Mouse (Mus musculus): ENCODE results near the gene Agap2. TPM values are rescaled to one million over a fixed set of nuclear protein-coding genes. Genes with fewer than 3 reads are reported as not detected.

Gene Agap2
- polyA plus RNA-seq, 1 experiment from 2014 or later = 0.33 TPM

DNA sequence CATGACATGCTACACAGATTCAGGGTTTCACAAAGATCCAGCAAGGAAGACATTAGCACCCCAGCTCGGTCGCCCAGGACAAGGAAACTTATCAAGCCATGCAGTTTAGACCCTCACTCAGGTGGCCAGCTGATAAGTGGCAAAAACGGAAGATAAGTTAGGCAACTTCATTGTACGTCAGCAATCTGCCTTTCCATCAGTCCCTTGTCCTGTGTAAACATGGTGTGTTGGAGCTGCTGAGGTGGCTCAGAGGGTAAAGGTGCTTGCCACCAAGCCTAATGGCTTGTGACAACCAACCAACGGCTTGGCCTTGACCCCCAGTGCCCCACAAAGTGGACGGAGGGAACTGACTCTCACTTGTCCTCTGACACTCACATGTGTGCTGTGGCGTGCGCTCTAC lies 25.3 kb downstream of the Agap2 start:
- Histone ChIP-seq H3K36me3 (peaks cover 67% of the 10 kb centered on the region), H3K4me3 (no peak overlapping the region)
- WGBS = 90% methylated on average over 8 of the region's 8 CpGs

DNA sequence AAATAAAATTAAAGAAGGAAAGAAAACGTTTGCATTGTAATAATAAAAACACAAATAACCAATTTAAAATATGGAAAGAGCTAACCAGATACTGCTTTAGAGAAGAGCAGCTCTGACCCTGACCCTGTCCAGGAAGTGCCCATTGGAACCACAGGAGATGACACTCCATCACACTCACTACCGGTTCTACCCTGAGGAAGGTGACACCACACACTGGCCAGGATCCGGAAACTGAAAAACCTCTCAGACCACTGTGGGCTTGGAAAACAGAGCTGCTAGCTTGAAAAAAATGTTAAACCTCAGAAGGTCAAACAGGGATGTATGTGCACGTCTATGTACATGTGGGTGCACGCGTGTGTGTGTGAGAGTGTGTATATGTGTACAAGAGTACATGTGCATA lies 26.1 kb downstream of the Agap2 start:
- no peak overlapping the region for H3K27ac ChIP-seq
- WGBS = 91% methylated on average over 6 of the region's 6 CpGs
- H3K4me3 ChIP-seq = no peak overlapping the region
- H3K27me3 ChIP-seq (ENCODE audit: insufficient read depth, poor library complexity, severe bottlenecking) = no peaks in the 10 kb centered on the region
- peaks cover 64% of the 10 kb centered on the region for H3K36me3 ChIP-seq
- H3K4me1 ChIP-seq (replicated peaks) = no peaks in the 10 kb centered on the region
- no peaks in the 10 kb centered on the region for H3K9me3 ChIP-seq
- DNase-seq (ENCODE audit: low spot score) = no peak

More for the DNA sequence above, 25.3 kb downstream of the Agap2 start:
- Histone ChIP-seq H3K4me1 (replicated peaks) (no peaks in the 10 kb centered on the region), H3K9me3 (no peaks in the 10 kb centered on the region), H3K27me3 (ENCODE audit: insufficient read depth, poor library complexity, severe bottlenecking) (no peaks in the 10 kb centered on the region), H3K27ac (no peak overlapping the region)
- DNase-seq (ENCODE audit: low spot score) = no peak

DNA sequence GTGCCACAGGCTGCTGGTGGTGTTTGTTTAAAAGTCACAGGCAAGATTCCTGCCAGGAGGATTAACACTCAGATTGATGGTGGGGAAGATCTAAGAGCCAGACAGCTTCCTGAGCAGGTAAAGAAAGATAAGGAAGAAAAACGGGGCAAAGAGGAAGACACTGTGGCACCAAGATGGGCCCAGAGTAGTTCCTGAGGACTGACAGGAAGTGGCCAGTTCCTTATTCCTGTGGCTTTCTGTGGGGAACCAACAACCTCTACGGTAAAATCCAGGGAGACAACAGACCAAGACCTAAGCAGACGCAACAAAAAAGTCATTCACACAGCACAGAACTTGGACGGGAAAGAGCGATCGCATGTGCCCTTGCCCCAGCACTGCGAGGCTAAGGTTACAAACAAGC lies 28.5 kb downstream of the Agap2 start:
- peaks cover 58% of the 10 kb centered on the region for H3K36me3 ChIP-seq
- H3K27ac ChIP-seq = no peak overlapping the region
- 83% methylated on average over 7 of the region's 7 CpGs for WGBS

DNA sequence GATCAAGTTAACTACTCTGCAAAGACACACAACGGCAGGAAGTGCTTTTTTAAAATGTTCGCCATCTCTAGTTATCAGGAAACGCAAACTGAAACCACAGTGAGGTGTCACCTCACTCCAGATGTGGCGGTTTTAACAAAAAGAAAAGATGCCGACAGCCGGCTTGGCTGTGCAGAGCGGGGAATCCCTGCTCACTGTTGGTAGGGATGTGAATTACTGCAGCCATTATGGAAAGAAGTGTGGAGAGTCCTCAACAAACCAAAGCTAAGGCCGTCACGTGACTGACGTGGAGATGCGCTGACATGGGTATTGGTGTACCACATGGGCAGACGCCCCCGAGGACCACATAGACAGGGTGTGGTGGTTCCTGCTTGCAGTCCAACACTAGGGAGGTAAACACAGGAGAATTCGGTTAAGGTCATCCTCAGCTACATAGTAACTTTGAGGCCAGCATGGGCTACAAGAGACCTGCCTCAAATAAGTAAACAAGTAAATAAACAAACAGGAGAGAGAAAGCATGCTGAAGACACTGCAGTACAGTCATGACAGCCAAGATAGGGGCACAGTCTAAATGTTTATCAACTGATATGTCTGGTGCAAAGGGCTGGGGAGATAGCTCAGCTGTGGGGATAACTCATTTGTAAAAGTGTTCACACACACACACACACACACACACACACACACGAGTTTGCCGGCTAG lies 32.6 kb downstream of the Agap2 start:
- Histone ChIP-seq H3K27me3 (ENCODE audit: insufficient read depth, poor library complexity, severe bottlenecking) (no peaks in the 10 kb centered on the region), H3K36me3 (peaks cover 50% of the 10 kb centered on the region), H3K4me1 (replicated peaks) (no peaks in the 10 kb centered on the region), H3K9me3 (no peaks in the 10 kb centered on the region), H3K27ac (no peak overlapping the region), H3K4me3 (no peak overlapping the region)
- no peak for DNase-seq (ENCODE audit: low spot score)
- WGBS = 94% methylated on average over 16 of the region's 16 CpGs

More for the DNA sequence above, 28.5 kb downstream of the Agap2 start:
- DNase-seq (ENCODE audit: low spot score) = no peak
- no peaks in the 10 kb centered on the region for H3K9me3 ChIP-seq
- no peaks in the 10 kb centered on the region for H3K27me3 ChIP-seq (ENCODE audit: insufficient read depth, poor library complexity, severe bottlenecking)
- H3K4me1 ChIP-seq (replicated peaks) = no peaks in the 10 kb centered on the region
- no peak overlapping the region for H3K4me3 ChIP-seq

DNA sequence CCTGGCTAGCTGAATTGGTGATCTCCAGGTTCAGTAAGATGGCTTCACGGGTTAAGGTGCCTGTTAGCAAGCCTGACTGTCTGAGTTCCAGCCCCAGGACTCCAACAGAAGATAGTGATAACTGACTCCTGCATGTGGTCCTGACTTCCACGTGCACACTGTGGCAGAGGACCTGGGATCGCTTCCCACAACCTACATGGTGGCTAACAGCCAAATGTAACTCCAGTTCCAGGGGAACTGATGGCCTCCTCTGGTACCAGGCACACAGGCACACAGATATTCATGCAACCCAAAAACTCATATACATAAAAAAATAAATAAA lies 33.1 kb downstream of the Agap2 start:
- 84% methylated on average over 3 of the region's 3 CpGs for WGBS
- DNase-seq (ENCODE audit: low spot score) = no peak
- no peaks in the 10 kb centered on the region for H3K9me3 ChIP-seq
- H3K36me3 ChIP-seq = peaks cover 52% of the 10 kb centered on the region
- H3K4me1 ChIP-seq (replicated peaks) = no peaks in the 10 kb centered on the region
- no peak overlapping the region for H3K27ac ChIP-seq
- H3K27me3 ChIP-seq (ENCODE audit: insufficient read depth, poor library complexity, severe bottlenecking) = no peaks in the 10 kb centered on the region
- H3K4me3 ChIP-seq = no peak overlapping the region

DNA sequence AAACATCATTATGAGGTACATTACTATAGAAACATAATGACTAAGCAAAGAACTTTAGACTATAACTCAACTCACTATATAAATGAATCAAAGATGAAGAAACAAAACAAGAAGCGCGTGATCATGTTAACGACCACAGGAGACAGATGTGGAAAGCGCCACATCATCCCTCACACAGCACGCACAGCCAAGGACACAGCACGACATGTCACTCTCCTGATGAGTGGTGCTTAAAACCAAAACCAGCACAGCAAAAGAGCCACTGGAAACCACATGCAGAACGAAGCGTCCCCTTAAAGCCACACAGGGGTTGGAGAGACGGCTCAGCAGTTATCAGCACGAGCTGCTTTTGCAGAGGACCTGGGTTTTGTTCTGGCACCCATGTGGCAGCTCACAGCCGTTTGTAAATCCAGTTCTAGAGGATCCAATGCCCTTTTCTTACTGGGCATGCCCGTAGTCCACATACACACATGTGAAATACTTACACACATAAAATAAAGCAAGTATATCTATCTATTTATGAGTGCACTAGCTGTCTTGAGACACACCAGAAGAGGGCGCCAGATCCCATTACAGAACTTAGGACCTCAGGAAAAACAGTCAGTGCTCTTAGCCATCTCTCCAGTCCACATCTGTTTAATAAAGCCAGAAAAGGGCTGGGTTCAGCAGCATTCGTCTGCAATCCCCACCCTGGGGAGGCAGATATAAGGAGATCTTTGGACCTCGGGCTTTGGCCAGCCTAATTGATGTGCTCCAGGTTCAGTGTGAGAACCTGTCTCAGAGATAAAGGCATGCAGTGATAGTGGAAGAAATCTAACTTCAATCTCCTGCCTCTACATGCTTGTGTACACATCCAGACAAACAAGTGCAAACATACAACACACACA lies 36.2 kb downstream of the Agap2 start:
- WGBS = 91% methylated on average over 15 of the region's 15 CpGs

DNA sequence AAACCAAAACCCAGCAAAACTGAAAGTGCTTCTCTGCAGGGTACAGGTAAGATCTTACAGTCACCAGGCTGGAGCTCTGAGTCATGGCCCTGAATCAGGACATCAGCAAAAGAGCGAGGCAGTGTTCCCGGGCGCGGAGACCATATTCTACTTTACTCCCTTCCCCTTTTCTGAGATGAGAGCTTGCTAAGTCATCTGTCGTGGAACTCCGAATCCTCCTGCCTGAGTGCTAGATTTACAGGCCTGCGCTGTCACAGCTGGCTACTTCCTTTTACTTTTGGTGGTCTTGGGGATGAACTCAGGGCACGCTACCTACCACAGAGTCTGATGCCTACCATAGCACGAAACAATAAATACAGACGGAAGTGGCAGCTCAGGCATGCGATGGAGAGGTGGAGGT lies 39.3 kb downstream of the Agap2 start:
- DNase-seq (ENCODE audit: low spot score) = no peak
- no peaks in the 10 kb centered on the region for H3K9me3 ChIP-seq
- H3K4me3 ChIP-seq = no peak overlapping the region
- peaks cover 74% of the 10 kb centered on the region for H3K36me3 ChIP-seq
- no peak overlapping the region for H3K27ac ChIP-seq
- no peaks in the 10 kb centered on the region for H3K4me1 ChIP-seq (replicated peaks)
- whole genome bisulfite sequencing = 93% methylated on average over 11 of the region's 11 CpGs
- no peaks in the 10 kb centered on the region for H3K27me3 ChIP-seq (ENCODE audit: insufficient read depth, poor library complexity, severe bottlenecking)

More for the DNA sequence above, 36.2 kb downstream of the Agap2 start:
- no peaks in the 10 kb centered on the region for H3K27me3 ChIP-seq (ENCODE audit: insufficient read depth, poor library complexity, severe bottlenecking)
- no peak overlapping the region for H3K27ac ChIP-seq
- no peak overlapping the region for H3K4me3 ChIP-seq
- no peak for DNase-seq (ENCODE audit: low spot score)
- H3K36me3 ChIP-seq = peaks cover 60% of the 10 kb centered on the region
- H3K9me3 ChIP-seq = no peaks in the 10 kb centered on the region
- H3K4me1 ChIP-seq (replicated peaks) = no peaks in the 10 kb centered on the region

DNA sequence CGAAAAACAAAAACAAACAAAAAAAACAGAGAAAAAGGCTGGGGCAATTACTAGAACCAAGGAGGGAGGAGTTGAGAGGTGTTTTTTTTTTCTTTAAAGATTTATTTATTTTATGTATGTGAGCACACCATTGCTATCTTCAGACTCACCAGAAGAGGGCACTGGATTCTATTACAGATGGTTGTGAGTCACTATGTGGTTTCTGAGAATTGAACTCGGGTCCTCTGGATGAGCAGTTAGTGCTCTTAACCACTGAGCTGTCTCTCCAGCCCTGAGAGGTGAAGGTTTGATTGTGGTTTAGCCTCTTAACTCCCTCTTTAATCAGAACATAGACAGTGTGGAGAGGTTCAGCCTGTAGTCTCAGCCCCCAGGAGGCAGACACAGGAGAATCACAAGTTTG lies 40.0 kb downstream of the Agap2 start:
- H3K4me3 ChIP-seq = no peak overlapping the region
- WGBS = 84% methylated on average over 2 of the region's 2 CpGs
- H3K27me3 ChIP-seq (ENCODE audit: insufficient read depth, poor library complexity, severe bottlenecking) = no peaks in the 10 kb centered on the region
- peaks cover 5% of the 10 kb centered on the region for H3K4me1 ChIP-seq (replicated peaks)
- no peaks in the 10 kb centered on the region for H3K9me3 ChIP-seq
- H3K36me3 ChIP-seq = peaks cover 76% of the 10 kb centered on the region
- no peak for DNase-seq (ENCODE audit: low spot score)
- H3K27ac ChIP-seq = no peak overlapping the region

DNA sequence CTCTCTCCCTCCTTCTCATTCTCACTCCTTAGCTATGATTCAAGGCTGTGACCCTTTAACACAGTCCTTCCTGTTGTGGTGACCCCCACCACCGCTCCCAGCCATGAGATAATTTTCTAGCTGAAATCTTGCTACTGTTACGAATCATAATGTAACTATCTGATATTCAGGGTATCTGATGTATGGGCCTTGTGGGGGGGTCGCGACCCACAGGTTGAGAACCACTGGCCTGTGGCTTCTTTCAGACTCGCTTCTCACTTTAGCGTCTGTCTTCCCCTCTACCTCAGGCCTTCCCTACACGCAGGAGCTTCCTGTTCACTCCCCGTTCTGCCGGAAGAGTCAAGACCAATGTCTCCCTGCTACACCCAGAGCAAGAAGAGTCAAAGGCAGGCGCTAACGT lies 43.4 kb downstream of the Agap2 start:
- Histone ChIP-seq H3K4me3 (no peak overlapping the region), H3K27me3 (ENCODE audit: insufficient read depth, poor library complexity, severe bottlenecking) (no peaks in the 10 kb centered on the region), H3K9me3 (no peaks in the 10 kb centered on the region), H3K27ac (no peak overlapping the region), H3K4me1 (replicated peaks) (peaks cover 30% of the 10 kb centered on the region), H3K36me3 (peaks cover 59% of the 10 kb centered on the region)
- WGBS = 93% methylated on average over 11 of the region's 11 CpGs
- DNase-seq (ENCODE audit: low spot score) = no peak

DNA sequence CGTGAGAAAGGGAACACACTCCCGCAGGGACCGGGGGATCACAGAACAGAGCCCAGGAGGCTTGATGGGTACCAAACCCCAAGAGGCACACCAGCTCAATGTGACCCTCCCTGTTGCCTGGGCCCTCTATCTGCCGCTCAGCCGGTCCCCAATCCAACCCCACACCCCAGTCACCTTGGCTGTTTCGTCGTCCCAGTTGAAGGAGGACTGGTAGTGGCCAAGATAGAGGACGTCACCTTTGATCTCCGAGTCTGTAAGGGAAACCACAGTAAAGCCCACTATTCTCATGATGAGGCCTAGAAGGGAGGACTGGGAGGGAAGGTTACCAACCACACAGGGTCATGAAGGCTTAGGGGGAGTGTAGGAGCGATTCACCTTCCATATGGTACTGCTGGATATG lies 44.1 kb downstream of the Agap2 start:
- Histone ChIP-seq H3K27ac (no peak overlapping the region), H3K4me3 (no peak overlapping the region), H3K36me3 (peaks cover 52% of the 10 kb centered on the region), H3K9me3 (no peaks in the 10 kb centered on the region), H3K27me3 (ENCODE audit: insufficient read depth, poor library complexity, severe bottlenecking) (no peaks in the 10 kb centered on the region), H3K4me1 (replicated peaks) (peaks cover 30% of the 10 kb centered on the region)
- 94% methylated on average over 10 of the region's 10 CpGs for WGBS
- DNase-seq (ENCODE audit: low spot score) = no peak

DNA sequence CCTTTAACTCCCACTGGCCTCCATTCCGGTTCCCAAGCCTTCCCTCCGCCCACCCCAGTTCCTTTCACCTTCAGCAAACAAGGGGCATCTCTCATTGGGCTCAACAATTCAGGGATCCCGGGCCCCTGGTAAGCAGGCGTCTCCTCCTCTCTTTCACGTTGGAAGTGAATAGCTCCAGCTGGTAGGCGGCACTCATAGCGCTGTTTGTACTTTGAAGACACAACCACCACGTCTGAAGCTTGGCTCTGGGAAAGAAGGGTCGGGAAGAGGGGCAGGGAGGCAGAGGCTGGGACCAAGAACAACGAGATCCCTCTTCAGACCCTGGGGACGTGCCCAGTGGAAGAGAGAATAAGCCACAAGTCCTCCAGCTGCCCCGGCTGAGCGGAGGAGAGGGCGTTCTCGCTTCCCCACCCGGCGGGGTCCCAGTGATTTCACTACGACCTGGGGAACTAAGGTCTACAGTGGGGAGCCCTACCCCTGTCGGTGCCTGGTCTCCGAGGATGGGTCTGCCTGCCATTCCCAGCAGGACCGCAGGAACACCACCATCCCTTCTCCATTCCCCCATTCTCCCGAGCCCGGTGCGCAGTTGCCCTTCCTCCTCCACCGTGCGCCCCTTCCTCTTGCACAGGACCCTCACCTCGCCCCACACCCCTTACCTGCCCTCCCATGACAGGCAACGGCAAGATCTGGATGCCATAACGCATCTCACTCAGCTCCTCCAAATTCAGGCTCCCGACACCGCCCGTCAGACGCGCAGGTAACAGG lies 45.4 kb downstream of the Agap2 start:
- WGBS = 3% methylated on average over 34 of the region's 34 CpGs
- peak overlapping the region; percentile 81 for H3K4me3 ChIP-seq
- peaks cover 30% of the 10 kb centered on the region for H3K4me1 ChIP-seq (replicated peaks)
- peak overlapping the region; percentile 85 for H3K27ac ChIP-seq
- no peaks in the 10 kb centered on the region for H3K9me3 ChIP-seq
- H3K36me3 ChIP-seq = peaks cover 41% of the 10 kb centered on the region
- H3K27me3 ChIP-seq (ENCODE audit: insufficient read depth, poor library complexity, severe bottlenecking) = no peaks in the 10 kb centered on the region
- DNase-seq (ENCODE audit: low spot score) = no peak

DNA sequence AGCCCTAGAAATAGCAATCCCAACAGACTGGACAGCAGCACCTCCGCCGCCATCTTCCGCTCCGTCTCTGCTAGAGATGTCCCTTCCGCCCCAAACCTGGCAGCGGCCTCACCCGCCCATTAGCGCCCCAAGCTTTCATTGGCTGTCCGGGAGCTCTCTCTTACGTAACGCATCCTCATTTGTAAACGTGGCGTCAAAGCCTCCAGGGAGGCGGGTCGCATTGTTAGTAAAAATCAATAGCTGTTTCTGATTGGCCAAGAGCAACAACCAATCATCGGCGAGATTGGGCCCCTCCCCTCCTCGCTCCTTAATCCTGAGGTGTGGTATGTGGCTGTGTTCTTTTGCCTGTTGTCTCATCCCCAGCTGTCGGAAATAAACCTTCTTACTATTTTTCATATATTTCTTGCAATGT lies 46.0 kb downstream of the Agap2 start, which contains the start of gene Os9:
Gene Os9, minus strand, starts transcription at position 66 of the 412 bp plus-strand sequence.
- peaks cover 30% of the 10 kb centered on the region for H3K4me1 ChIP-seq (replicated peaks)
- peak within 1 kb of the TSS; percentile 81 for H3K4me3 ChIP-seq
- peak within 1 kb of the TSS; percentile 85 for H3K27ac ChIP-seq
- H3K27me3 ChIP-seq (ENCODE audit: insufficient read depth, poor library complexity, severe bottlenecking) = no peaks in the 10 kb centered on the region
- no peaks in the 10 kb centered on the region for H3K9me3 ChIP-seq
- peaks cover 35% of the 10 kb centered on the region for H3K36me3 ChIP-seq
- peak; percentile 96 for DNase-seq (ENCODE audit: low spot score)
- WGBS = under 1% methylated on average over 19 of the region's 19 CpGs

Measured in hindbrain, embryonic 10.5 days (tissue).